Mouse (Mus musculus) 3134 (cell line): ENCODE measurements around the gene Smim6.

Experiments
- DNase-seq: peaks from one replicate; pipeline ENCODE4 v3.0.0-alpha.2; 2011; ENCODE audit warnings: low spot score; ENCODE audit not compliant: insufficient read length; ENCODE audit errors: extremely low read depth

Gene Smim6

GRCm38 (mm10) chr11:115900561-115901337 lies 11.1 kb upstream of the Smim6 start:
- no peak for DNase-seq

- DNase-seq: no peak
These were observed 10.3 kb upstream of the Smim6 start for GRCm38 (mm10) chr11:115901338-115902161.

DNA sequence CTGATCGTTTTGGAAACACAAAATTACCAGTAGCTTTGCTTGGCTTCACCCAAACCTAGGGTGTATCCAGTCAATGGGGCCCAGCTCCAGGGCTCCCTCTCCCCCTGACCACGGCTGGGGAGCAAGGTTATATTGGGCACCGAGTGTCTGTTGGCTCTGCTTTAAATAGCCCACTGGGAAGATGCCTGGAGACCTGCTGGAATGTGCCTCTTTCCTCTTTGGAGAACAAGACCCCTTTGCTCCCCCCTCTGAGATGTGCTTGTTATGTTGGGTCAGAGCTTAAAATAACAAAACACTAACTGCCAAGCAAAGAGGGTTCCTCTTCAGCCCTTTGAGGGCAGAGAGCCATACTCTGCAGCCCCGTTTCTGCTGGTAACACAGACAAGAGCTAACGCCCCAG lies 9.6 kb upstream of the Smim6 start:
- DNase-seq: no peak

- DNase-seq: no peak
These were observed 9.0 kb upstream of the Smim6 start for GRCm38 (mm10) chr11:115902831-115903230.

- no peak for DNase-seq
These were observed 8.2 kb upstream of the Smim6 start for GRCm38 (mm10) chr11:115903384-115904230.

GRCm38 (mm10) chr11:115904231-115904955 lies 7.4 kb upstream of the Smim6 start:
- no peak for DNase-seq

DNA sequence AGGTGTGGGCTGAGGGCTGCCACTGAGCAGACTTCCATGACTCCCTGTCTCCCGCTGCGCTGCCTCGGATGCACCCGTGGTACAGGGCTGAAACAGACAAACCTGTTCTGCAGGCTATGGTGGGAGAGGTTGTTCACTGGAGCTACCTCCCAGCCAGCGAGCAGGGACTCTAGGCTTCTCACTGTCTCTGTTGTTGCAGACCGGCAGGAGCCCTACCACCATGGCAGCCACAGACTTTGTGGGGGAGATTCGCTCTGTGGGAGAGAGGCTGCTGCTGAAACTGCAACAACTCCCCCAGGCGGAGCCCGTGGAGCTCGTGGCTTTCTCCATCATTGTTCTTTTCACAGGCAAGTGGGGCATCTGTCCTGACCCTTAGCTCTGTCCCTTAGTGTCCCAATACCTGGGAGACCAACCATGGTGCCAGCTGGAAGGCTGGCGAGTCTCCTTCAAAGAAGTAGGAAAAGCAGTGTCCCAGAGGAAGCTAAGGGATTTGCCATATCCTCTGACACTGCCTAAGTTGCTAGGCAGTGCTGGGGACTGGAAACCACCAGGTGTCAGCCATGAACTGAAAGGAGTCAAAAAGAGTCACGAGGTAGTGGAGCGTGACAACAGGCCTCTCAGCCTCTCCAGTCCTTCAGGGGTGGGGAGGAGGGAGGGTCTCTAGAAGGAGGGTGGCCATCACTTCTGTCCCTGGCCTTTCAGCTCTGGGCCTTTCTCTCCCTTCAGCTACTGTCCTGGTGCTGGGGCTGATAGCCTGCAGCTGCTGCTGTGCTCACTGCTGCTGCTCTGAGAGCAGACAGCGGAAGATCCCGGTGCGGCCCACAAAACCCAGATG lies 6.6 kb upstream of the Smim6 start:
- DNase-seq: no peak

DNA sequence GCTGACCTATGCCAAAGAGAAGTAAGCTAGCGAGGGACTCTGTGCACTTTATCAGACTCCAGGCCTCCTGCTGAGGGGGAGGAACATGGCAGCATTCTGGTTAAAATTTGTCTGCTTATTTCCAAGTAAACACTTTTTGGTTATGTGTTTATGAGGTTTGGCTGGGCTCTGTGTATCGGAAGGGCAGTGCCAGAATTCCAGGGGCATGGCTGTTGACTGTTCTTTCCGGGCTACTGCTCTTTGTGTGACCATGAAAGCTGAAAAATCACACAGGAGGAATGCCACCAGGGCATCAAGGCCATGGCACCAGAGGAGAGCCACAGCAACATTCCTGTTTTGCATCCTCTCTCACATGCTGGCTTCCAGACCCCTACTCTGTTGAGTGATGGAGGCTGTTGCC lies 5.7 kb upstream of the Smim6 start:
- DNase-seq: no peak

DNA sequence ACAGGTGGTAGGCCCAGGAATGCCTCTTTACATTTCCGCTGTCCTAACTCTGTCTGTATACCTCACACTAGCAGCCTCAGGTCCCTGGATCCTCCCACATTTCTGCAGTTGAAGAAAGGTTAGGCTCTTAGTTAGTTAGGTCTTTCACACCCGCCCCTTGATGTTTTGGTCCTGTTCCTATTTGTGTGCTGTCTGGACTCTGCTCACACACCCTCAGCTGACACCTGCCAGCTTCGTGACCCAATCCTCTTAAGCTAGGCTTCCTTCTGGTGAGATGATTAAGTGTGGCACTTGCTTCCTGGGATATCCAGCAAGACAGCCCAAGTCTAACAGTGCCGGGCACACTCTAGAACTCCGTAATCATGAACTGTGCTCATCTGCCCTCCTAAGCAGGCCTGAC lies 5.3 kb upstream of the Smim6 start:
- DNase-seq: no peak

DNA sequence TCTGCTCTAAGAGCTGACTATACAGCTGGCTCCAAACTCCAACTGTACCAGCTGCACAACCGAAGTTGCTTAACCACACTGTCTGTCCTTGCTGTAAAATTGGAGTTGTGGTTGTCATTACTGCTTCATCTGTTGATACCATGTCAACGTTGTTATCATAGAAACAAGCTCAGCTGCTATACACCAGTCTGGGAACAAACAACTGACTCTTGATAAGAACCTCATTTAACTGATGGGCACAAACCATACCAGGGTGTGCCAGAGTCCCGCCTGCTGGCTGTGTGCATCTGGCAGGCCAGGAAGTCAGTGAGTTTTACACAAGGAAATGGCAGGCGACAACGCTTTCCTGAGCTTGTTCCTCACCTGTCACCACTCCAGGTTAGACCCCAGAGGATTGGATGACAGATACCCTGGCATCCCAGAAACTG lies 669 bp upstream of the Smim6 start:
- DNase-seq: no peak

DNA sequence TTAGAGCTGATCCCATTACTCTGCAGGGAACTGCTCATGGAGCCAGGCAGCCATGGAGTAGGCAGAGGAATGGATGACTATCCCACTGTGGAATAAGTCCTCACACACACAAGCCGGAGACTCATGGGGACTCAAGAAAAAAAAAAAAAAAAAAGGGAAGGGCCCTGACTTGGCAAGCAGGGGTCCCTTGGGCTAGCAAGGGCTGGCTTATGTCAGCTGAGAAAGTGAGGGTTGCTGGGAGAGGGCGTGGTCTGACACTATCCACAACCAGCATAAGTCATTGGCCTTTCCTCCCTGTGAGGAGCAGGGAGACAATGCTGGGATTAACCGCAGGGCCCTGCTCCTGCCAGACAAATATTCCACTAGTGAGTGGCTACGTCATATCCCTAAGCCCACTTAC lies 4.8 kb downstream of the Smim6 start:
- no peak for DNase-seq

DNA sequence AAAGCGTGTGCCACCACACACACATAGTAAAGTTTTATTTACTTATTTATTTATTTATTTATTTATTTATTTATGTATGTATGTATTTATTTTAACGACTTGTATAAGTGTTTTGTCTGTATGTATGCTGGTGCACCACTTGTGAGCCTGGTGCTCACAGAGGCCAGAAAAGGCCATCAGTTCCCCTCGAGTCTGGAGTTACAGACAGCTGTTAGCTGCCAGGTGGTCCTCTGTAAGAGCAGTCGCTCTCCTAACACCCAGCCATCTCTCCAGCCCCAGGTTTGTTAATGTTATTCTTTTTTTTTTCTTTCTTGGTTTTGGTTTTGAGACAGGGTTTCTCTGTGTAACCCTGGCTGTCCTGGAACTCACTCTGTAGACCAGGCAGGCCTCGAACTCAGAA lies 6.8 kb downstream of the Smim6 start:
- DNase-seq: no peak

DNA sequence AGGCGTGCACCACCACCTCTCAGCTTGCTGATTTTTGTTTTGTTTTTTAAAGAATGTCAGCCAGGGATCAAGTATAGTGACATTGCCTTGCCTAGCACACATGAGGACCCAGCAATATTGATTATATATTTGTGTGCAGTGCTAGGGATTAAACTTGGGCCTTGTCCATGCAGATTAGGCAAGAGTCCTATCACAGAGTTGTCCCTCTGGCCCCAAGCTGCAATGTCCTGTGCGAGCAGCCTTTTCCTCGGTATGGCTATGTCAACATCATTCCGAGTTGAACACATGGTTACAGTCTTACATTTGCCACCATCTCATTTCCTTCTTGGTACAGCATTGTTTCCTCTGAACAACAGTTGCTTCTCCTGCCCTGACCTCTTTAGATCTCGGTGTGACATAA lies 7.3 kb downstream of the Smim6 start:
- no peak for DNase-seq

GRCm38 (mm10) chr11:115920110-115920818 lies 8.4 kb downstream of the Smim6 start:
- DNase-seq: peak; percentile 35

DNA sequence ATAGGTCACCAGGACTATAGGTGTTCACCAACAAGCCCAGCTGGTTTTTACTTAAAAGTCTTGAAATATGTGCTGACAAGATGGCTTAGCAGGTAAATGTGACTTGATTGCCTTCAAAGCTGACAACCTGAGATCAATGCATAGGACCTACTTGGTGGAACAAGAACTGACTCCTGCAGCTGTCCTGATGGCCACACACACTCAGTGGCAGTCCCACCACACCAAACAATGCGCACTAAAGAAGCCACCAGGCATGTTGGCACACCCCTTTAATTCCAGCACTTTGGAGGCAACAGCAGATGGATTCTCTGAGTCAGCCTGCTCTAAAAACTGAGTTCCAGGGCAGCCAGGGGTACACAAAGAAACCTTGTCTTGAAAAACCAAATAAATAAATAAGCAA lies 10.2 kb downstream of the Smim6 start:
- no peak for DNase-seq

DNA sequence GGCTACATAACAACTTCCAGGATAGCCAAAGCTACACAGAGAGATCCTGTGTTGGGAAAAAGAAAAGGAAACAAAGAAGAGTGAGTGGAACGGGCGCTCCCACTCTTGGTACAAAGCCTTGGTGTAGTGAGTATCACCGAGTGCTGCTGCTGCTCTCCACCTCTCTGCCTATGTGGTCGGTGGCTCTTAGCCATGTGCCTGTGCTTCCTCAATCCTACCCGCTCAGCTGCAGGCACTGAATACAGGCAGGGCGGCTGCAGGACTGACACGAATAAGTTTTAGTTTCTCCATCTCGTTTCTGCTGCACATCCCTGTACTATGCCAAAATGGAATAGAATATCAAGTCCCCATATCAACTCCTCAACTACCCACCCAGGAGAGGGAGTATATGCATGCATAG lies 17.2 kb downstream of the Smim6 start:
- DNase-seq: no peak

GRCm38 (mm10) chr11:115929818-115930217 lies 18.0 kb downstream of the Smim6 start:
- no peak for DNase-seq

- no peak for DNase-seq
These were observed 19.4 kb downstream of the Smim6 start for GRCm38 (mm10) chr11:115931235-115931634.
